Mouse (Mus musculus) colon, adult 2 months (tissue): ENCODE measurements around the gene Tesmin. TPM values are rescaled to one million over a fixed set of nuclear protein-coding genes. Genes with fewer than 3 reads are reported as not detected.

Experiments
- polyA plus RNA-seq: library from polyadenylated mRNA; depleted of rRNA; stranded (reverse); fragments of >200 nt; gene quantifications from 2 replicates; pipeline ENCODE4 v1.2.3, GENCODE M21; 2012; rRNA removed

Tesmin gene
- polyA plus RNA-seq, result 0.16 and 0.22 TPM in 2 replicates

DNA sequence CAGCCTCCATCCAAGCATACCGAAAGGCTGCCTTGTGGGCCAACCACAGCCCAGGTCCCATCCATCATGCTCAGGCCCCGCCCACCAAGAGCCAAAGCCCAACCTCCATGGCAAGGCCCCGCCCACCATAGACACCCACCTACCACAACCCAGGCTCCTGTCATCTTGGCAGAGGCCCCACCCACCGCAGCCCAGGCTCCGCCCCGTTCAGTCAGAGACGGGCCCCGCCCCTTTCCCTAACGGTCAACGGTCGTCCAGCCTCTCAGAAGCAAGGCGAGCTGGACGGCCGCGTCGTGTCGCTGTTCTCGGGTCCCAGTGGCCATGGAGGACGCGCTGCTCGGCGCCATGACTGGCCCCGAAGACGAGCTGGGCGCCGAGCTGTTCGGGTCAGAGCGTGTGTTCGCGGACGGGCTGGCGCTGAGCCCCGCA, at the start of gene Tesmin:
Tesmin (plus strand) TSS at position 229 of the 429 bp plus-strand sequence.

DNA sequence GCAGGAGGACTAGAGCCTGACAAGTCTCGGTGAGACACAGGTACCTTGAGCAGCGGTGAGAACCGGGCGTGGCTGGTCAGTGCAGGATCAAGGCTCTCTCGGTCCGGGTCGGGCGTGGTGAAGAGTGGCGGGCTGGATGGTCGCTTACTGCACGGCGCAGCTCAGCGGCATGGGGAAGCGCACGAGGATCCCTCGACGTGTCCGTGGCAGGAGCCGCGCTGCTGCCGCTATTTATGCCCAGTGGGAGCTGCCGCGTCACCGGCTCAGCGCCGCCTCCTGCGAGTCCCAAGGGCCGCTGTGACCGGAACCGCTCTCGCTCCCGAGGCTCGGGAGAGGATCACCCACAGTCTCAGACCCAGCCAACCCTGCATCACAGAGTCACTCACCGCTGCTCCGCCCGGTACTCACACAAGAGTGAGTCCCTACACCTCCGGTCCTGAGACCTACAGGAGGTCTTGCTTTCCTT, 25.6 kb downstream of the Tesmin start, which contains the start of gene Gal:
Gal (minus strand) TSS at position 277 of the 466 bp plus-strand sequence.

Other genes starting within 250 kb of the Tesmin start
- 52.1 and 52.8 TPM in 2 replicates for gene Mrpl21, start 106.0 kb upstream of the Tesmin start, polyA plus RNA-seq
- 7.4 and 8.2 TPM in 2 replicates for gene Ighmbp2, start 105.8 kb upstream of the Tesmin start, polyA plus RNA-seq
- 223 and 235 TPM in 2 replicates for gene Cpt1a, start 66.5 kb upstream of the Tesmin start, polyA plus RNA-seq
- 33.8 and 36.2 TPM in 2 replicates for gene Gal, start 25.7 kb downstream of the Tesmin start, polyA plus RNA-seq
- 50.4 and 63.8 TPM in 2 replicates for gene Ppp6r3, start 186.9 kb downstream of the Tesmin start, polyA plus RNA-seq